Mouse (Mus musculus) forebrain, embryonic 14.5 days (tissue): Measurements from ENCODE around the gene Ggta1. TPM values are rescaled to one million over a fixed set of nuclear protein-coding genes. Genes with fewer than 3 reads are reported as not detected.

Experiments used
- ATAC-seq: fragments of 200-750 bp; cut with Nextera tagmentation; 2 replicates; pipeline ENCODE4 v1.8.0; 2017; ENCODE audit warnings: mild to moderate bottlenecking, moderate library complexity
- DNase-seq: peaks from one replicate; pipeline ENCODE4 v3.0.0-alpha.2; 2015; ENCODE audit warnings: low spot score
- H3K27ac ChIP-seq: fragments of 300-500 bp; sonication (generic); 2 replicates; pipeline ENCODE4 v1.5.1; 2014; ENCODE audit warnings: low read depth, mild to moderate bottlenecking, control low read depth, low read length, moderate library complexity
- H3K27me3 ChIP-seq: fragments of 300-500 bp; sonication (generic); replicated peaks from 2 replicates; pipeline ENCODE4 v1.6.1; 2014; ENCODE audit warnings: low read length, control low read depth, mixed read lengths; ENCODE audit not compliant: control insufficient read depth, insufficient read depth
- H3K36me3 ChIP-seq: fragments of 300-500 bp; sonication (generic); 2 replicates; pipeline ENCODE4 v1.6.1; 2014; ENCODE audit warnings: low read length, control low read depth; ENCODE audit not compliant: control insufficient read depth, insufficient read depth
- H3K4me1 ChIP-seq: fragments of 300-500 bp; sonication (generic); 2 replicates; pipeline ENCODE4 v1.6.1; 2014; ENCODE audit warnings: antibody characterized with exemption, low read length, control low read depth; ENCODE audit not compliant: control insufficient read depth, insufficient read depth
- H3K4me2 ChIP-seq: fragments of 300-500 bp; sonication (generic); 2 replicates; pipeline ENCODE4 v1.6.1; 2014; ENCODE audit warnings: mild to moderate bottlenecking, control low read depth, low read length
- H3K4me3 ChIP-seq: fragments of 300-500 bp; sonication (generic); 2 replicates; pipeline ENCODE4 v1.5.1; 2014; ENCODE audit warnings: low read depth, low read length, control low read depth
- H3K9ac ChIP-seq: fragments of 300-500 bp; sonication (generic); 2 replicates; pipeline ENCODE4 v1.6.1; 2014; ENCODE audit warnings: mild to moderate bottlenecking, low read length, control low read depth, moderate library complexity
- H3K9me3 ChIP-seq: fragments of 300-500 bp; sonication (generic); replicated peaks from 2 replicates; pipeline ENCODE4 v1.6.1; 2016; ENCODE audit warnings: low read length, control low read depth, mixed read lengths; ENCODE audit not compliant: control insufficient read depth
- WGBS: fragments of 180-500 bp; shearing (Covaris S2); extraction: QIAGEN DNeasy Blood & Tissue Kit; methylation state at CpG from one replicate; pipeline ENCODE4 v1.1.7; 2014; 5-methylcytosine and 5-hydroxymethylcytosine counted together
- polyA plus RNA-seq: library from polyadenylated mRNA; unstranded; fragments of >200 nt; fragmentation: Nextera tagmentation; extraction: Ambion mirVana; gene quantifications from 2 replicates; pipeline ENCODE4 v1.2.1, GENCODE M21; 2014

The Ggta1 gene
- polyA plus RNA-seq, 1 experiment from 2014 or later, result 6.1 TPM

DNA sequence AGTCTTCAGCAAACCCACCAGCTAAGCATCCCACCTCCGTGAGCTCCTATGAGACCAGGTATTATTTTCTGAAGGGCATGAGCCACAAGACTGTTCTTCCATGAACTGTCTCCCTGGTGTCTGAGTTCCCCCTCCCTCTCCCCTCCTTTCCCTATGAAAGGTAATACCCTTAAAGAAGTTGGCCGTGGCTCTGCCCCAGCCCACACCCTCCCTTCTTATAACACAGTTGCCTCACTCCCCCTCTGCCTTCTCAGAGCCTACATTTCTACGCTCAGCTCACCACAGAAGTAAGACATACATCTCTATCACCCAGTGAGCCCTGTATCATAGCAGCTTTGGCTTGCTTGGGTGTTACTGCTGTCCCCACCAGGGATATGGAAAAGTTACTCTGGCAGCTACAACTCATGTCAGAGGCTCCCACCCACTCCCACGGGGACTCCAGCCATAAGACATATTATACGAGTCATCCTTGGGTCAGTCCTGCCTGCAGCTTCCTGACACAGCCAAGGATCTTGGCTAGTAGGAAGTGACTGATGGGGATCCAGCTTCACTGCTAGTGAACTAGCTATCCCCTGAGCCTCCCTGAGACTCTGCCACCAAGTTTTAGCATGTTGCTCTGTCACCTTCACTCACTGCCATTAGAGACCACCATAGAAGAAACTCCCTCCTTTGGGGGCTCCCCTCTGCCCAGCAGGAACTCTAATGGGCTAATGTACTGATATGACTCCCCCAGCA lies 33.4 kb upstream of the Ggta1 start:
- 79% methylated on average over 5 of the region's 5 CpGs for WGBS
- H3K4me1 ChIP-seq, result no peaks in the 10 kb centered on the region
- H3K4me2 ChIP-seq, result no peak overlapping the region

DNA sequence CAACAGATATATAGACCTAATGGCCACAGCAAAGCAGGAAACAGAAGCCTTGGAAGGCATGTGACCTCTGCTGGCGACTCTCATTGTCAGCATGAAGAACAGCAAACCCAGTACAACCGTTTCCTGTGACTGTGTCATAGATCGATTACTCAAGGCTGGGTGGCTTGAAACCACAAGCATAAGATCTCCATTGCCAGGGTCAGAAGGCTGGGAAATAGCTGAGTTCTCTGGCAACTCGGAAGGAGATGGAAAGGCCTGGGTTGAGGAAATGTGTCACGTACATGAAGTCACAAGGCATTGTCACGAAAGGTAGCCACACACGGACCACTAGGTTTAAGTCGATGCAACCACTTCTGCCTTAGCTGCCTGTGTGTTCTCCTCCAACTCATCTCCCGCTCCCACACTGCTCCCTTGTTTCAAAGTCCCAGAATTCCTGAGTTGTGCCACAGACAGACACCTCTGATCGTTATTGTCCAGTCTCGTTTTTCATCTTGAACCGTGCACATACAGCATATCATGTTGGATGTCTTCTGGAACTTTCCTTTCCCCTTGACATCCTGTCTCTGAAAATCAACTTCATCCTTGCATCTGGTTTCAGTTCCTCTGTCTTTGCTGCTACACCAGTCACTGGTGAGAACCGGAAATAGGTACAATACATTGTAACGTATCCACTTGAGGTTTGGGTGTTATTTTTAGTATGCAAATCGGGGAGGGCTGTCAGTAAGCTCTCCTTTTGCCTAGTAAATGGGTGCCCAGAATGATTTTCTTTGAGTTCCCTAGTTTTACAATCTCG lies 32.7 kb upstream of the Ggta1 start:
- H3K4me2 ChIP-seq, result no peak overlapping the region
- ATAC-seq, result no peak
- no peaks in the 10 kb centered on the region for H3K9me3 ChIP-seq
- 0 out of 2 replicates have a peak, but pooled peaks cover 3% of the 10 kb centered on the region for H3K4me1 ChIP-seq
- no peak overlapping the region for H3K9ac ChIP-seq
- H3K27me3 ChIP-seq, result no peaks in the 10 kb centered on the region
- no peak overlapping the region for H3K27ac ChIP-seq
- H3K4me3 ChIP-seq, result no peak overlapping the region
- WGBS, result 87% methylated on average over 16 of the region's 16 CpGs
- no peak for DNase-seq
- no peaks in the 10 kb centered on the region for H3K36me3 ChIP-seq

More for the DNA sequence above, 33.4 kb upstream of the Ggta1 start:
- no peaks in the 10 kb centered on the region for H3K27me3 ChIP-seq
- no peaks in the 10 kb centered on the region for H3K36me3 ChIP-seq
- no peak overlapping the region for H3K9ac ChIP-seq
- H3K4me3 ChIP-seq, result no peak overlapping the region
- no peak for DNase-seq
- no peak for ATAC-seq
- no peak overlapping the region for H3K27ac ChIP-seq
- H3K9me3 ChIP-seq, result no peaks in the 10 kb centered on the region

DNA sequence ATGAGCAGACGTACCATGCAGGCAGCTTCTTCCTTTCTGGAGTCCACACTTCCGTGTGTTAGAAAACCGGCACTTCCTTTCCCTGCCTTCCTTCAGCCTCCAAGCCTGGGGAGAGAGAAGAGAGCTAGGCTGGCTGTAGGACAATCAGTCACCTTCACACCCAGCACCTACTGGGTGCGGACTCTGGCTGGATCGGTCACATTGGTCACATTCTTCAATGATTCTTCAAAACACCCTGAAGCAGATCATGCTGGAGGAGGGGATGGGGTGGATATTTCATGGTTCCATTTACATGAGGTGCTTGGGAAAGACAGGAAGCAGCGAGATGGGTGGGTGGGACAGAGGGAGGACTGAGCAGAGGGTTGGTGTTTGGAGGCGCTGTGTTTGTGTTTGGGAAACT lies 30.5 kb upstream of the Ggta1 start:
- no peaks in the 10 kb centered on the region for H3K9me3 ChIP-seq
- 92% methylated on average over 7 of the region's 7 CpGs for WGBS

DNA sequence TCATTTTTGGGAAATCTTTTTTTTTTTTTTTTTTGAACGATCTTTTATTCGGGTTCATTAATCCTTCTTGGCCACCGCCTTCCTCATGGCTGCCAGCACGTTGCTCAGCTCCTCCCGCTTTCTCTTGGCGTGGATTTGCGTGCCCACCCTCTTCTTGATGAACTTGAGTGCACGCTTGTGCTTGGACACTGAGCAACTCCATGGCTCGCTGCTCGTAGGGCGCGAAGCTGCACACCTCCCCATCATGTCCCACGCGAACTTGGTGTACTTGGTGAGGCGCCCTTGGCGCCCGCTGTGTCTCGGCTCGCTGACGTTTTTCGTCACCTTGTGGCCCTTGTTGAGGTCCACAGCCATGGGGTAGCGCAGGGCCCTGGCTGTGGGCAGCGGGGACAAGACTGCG lies 28.1 kb upstream of the Ggta1 start:
- H3K4me1 ChIP-seq, result 0 out of 2 replicates have a peak, but pooled peaks cover 5% of the 10 kb centered on the region
- H3K27me3 ChIP-seq, result no peaks in the 10 kb centered on the region
- no peak overlapping the region for H3K27ac ChIP-seq
- no peaks in the 10 kb centered on the region for H3K36me3 ChIP-seq
- ATAC-seq (no peak), DNase-seq (no peak)
- 83% methylated on average over 24 of the region's 24 CpGs for WGBS
- no peak overlapping the region for H3K9ac ChIP-seq
- H3K9me3 ChIP-seq, result no peaks in the 10 kb centered on the region
- no peak overlapping the region for H3K4me3 ChIP-seq
- peak overlapping the region; percentile 18; the same call in 1 of the 2 replicates for H3K4me2 ChIP-seq

More for the DNA sequence above, 30.5 kb upstream of the Ggta1 start:
- no peaks in the 10 kb centered on the region for H3K36me3 ChIP-seq
- no peak overlapping the region for H3K27ac ChIP-seq
- DNase-seq (no peak), ATAC-seq (no peak)
- no peaks in the 10 kb centered on the region for H3K27me3 ChIP-seq
- no peak overlapping the region for H3K9ac ChIP-seq
- H3K4me3 ChIP-seq, result no peak overlapping the region
- H3K4me2 ChIP-seq, result no peak overlapping the region
- H3K4me1 ChIP-seq, result 0 out of 2 replicates have a peak, but pooled peaks cover 5% of the 10 kb centered on the region

DNA sequence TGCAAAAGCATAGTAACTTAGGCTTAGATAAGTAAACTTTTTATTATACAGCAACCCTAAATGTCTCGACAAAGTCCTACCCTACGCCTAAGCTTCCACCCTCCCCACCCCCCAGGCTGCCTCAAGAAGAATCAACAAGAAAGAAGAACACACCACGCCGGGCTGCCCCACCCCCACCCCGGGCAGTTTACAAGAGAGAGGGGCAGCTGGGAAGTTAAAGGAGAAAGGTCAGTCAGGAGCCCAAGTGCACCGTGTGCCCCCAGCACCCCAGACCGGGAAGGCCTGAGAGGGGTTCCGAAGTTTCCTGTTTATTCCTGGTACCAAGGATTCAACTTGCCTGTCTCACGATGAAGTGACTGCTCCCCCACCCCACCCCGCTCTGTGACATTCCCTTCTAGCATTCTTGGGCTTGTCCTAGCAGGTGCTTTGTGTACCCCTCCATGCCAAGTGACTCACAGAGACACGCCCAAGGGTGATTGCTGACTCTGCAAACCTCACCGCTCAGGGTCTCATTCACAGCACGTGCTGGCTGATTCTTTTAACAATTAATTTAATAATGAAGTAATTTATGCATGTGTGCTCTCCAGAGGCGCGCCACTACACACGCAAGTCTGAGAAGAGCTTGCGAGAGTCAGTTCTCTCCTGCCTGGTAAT lies 27.6 kb upstream of the Ggta1 start:
- WGBS, result 24% methylated on average over 17 of the region's 17 CpGs
- H3K4me2 ChIP-seq, result peak overlapping the region; percentile 18; the same call in 1 of the 2 replicates
- no peak overlapping the region for H3K4me3 ChIP-seq

DNA sequence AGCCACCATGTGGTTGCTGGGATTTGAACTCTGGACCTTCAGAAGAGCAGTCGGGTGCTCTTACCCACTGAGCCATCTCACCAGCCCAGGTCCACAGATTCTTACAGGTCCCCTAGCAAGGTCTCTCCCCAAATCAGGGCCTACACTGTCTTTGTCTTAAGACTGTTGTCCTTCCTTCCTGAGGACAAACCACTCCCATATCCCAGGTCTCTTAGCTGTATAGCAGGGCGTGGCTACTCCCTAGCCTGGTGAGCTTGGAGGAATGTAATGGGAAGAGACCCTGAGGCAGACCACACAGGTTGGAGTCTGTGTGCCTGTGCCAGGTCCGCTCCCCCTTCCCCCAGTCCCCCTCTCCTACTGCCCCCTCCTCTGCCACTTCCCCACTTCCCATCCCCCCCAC lies 24.7 kb upstream of the Ggta1 start:
- no peak for ATAC-seq
- Histone ChIP-seq H3K9ac (no peak overlapping the region), H3K9me3 (no peaks in the 10 kb centered on the region), H3K27ac (no peak overlapping the region), H3K4me1 (0 out of 2 replicates have a peak, but pooled peaks cover 5% of the 10 kb centered on the region), H3K27me3 (no peaks in the 10 kb centered on the region), H3K4me2 (no peak overlapping the region), H3K4me3 (no peak overlapping the region), H3K36me3 (no peaks in the 10 kb centered on the region)
- no peak for DNase-seq
- WGBS, result 61% methylated on average over 3 of the region's 3 CpGs

More for the DNA sequence above, 27.6 kb upstream of the Ggta1 start:
- Histone ChIP-seq H3K27me3 (no peaks in the 10 kb centered on the region), H3K4me1 (0 out of 2 replicates have a peak, but pooled peaks cover 5% of the 10 kb centered on the region), H3K9ac (no peak overlapping the region), H3K27ac (no peak overlapping the region), H3K9me3 (no peaks in the 10 kb centered on the region), H3K36me3 (no peaks in the 10 kb centered on the region)
- ATAC-seq, result no peak
- DNase-seq, result peak; percentile 22

DNA sequence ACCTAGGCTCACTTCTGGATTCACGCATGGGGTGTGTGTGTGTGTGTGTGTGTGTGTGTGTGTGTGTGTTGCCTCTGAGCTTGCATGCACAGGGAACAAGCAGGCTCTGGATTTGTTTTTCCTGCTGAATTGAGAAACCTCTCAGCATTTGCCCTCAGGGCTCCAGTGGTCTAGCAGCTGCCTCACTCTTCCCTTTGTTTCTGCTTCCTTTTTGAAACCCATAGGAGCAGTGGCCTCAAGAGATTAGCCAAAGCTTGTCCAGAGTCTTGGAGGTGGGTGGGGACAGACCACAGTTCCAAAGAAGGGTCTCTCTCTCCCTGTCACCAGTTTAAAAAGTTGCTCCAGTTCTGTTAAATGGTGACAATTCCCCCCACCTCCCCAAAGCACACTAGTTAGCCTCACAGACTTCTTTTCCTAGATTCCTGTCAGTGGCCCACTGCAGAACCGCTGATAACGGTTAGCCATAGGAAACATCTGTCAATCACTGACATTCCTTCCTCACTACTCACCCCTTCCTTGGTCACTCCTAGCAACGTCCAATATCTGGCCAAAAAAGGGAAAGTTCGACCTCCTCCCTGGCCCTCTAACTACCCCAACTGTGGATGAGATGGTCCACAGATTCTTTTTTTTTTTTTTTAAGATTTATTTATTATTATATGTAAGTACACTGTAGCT lies 24.1 kb upstream of the Ggta1 start:
- 31% methylated on average over 5 of the region's 5 CpGs for WGBS
- Histone ChIP-seq H3K27me3 (no peaks in the 10 kb centered on the region), H3K4me2 (no peak overlapping the region), H3K4me3 (no peak overlapping the region), H3K4me1 (0 out of 2 replicates have a peak, but pooled peaks cover 5% of the 10 kb centered on the region), H3K9ac (no peak overlapping the region), H3K9me3 (no peaks in the 10 kb centered on the region), H3K27ac (no peak overlapping the region), H3K36me3 (no peaks in the 10 kb centered on the region)
- ATAC-seq (no peak), DNase-seq (no peak)

DNA sequence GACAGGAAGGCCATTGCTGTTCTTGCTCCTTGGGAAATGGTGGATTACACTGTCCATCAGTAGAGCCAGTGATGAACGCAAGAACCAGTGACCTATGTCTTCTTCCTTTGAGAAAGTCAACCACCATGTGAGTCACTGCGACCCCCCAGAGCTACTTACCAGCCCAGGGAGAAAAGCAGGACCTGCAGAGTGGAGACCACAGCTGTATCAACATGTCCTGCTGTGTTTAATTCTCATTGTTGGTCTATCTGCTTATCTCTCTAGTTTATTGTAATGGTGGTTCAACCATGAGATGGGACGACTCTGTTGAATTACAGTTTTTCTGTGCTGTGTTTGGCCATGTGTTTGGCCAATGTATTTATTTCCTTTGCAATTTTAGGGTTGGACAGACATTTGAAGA lies 21.1 kb upstream of the Ggta1 start:
- no peaks in the 10 kb centered on the region for H3K9me3 ChIP-seq
- no peak overlapping the region for H3K9ac ChIP-seq
- no peak overlapping the region for H3K4me3 ChIP-seq
- H3K36me3 ChIP-seq, result no peaks in the 10 kb centered on the region
- no peak overlapping the region for H3K27ac ChIP-seq
- H3K4me1 ChIP-seq, result peaks cover 5% of the 10 kb centered on the region; the same call in 1 of the 2 replicates
- no peak for ATAC-seq
- DNase-seq, result no peak
- H3K4me2 ChIP-seq, result no peak overlapping the region
- no peaks in the 10 kb centered on the region for H3K27me3 ChIP-seq
- 89% methylated on average over 3 of the region's 3 CpGs for WGBS
